Mouse (Mus musculus): ENCODE measurements around the gene Gm20388.

The Gm20388 gene

DNA sequence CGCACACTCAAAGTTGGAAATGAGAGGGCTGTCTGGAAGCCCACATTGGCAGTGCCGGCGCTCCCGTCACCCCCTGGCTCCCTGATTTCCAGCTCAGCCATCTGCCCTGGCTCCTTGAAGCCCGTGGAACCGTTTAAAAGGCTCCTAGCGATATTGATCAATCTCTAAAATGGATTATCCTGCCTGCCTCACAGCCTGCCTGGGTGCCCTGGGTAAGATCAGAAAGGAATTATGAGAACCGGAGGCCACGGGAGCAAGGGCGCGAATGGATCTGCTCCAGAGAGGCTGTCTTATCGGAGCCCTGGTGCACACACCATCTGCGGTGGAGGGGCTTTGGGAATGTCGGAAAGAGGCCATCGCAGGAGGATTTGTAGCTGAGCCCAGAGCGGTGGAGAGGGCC is 561.6 kb downstream of the Gm20388 start:
- DNase-seq (ENCODE audit: extremely low read depth, insufficient read length, low spot score) = no peak

DNA sequence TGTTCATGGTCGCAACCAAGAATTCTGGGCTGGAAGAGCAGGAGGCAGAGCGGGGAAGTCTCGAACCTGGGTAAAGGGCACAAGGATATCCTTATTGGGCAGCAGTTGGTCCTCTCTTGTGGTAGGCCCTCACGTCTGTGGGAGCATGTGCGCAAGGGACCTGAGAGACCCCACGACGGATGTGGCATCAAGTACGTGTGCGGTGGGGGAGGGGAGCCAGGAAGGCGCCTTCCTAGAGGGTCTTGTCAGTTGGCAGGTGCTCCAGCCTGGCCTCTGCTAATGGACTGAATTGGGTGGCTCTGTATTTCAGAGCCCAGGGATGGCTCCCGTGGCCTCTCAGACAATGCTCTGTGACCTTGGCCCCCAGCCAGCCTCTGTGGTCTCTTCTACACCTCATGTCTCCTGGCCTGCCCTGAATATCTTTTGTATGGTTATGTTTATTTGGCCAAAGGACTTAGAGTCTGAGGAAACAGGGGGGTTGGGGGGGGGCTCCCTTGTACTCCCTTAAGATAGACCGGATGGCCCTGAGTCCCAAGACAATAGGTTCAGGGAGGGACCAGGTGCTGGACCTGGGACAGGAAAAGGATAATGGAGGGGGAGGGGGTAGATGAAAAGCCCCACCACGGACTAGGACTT is 563.2 kb downstream of the Gm20388 start:
- no peak for DNase-seq (ENCODE audit: extremely low read depth, insufficient read length, low spot score)

GRCm38 (mm10) chr8:120474496-120475235 is 564.0 kb downstream of the Gm20388 start:
- DNase-seq (ENCODE audit: extremely low read depth, insufficient read length, low spot score) = no peak

DNA sequence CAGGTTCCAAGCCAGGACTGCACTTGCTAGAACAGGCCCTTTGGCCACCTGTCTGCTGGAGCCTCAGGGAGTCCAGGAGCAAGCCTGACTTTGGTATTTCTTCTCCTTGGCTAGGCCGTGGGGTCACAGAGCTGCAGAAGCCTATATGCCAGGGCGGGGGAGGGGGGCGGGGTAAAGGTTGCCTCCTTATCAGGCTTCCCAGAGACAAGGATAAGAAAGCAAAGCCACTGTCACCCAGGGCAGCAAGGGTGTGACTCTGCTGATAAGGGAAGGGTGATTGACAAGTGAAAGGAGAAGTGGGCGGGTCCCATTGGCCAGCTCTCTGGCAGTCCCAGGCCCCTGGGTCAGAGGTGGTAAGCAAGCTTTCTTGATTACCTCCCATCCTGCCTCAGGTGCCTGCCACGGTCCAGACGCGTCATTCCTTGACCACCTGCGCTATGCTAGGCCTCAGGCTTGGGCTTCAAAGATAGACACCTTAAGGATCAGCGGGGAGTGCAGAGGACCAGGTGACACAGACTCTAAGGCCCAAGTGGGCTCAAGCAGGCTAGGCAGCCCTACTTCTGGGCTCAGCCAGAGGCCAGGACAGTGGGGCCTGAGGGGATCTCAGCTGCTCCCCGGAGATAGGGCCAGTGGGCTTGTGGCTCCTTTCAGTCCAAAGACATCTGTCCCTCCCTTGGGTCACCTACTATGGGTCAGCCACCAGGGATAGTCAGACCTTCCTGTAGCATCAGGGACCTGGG is 565.0 kb downstream of the Gm20388 start:
- DNase-seq (ENCODE audit: extremely low read depth, insufficient read length, low spot score) = no peak

- no peak for DNase-seq (ENCODE audit: extremely low read depth, insufficient read length, low spot score)
Observed at GRCm38 (mm10) chr8:120476711-120477575, 566.3 kb downstream of the Gm20388 start.

DNA sequence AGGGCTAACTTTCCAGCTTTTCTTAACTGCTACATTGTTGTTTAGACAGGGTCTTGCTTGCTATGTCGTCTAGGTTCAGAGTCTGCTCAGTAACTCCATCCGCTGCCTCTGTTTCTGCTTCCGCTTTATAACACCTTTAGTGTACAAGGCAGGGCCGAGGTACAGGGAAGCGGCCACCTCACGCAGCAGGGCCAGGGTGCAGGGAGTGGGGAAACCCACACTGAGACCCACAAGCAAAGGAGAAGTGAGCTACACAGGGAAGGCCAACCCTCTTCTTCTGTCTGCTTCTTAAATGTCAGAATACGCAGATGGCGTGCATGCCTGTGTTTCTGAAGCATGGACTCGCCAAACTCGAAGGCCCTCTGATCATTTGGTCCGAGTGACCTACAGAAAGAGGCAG is 568.1 kb downstream of the Gm20388 start:
- no peak for DNase-seq (ENCODE audit: extremely low read depth, insufficient read length, low spot score)

GRCm38 (mm10) chr8:120479691-120480090 is 569.0 kb downstream of the Gm20388 start:
- no peak for DNase-seq (ENCODE audit: extremely low read depth, insufficient read length, low spot score)

GRCm38 (mm10) chr8:120482015-120482689 is 571.5 kb downstream of the Gm20388 start:
- no peak for DNase-seq (ENCODE audit: extremely low read depth, insufficient read length, low spot score)

- DNase-seq (ENCODE audit: extremely low read depth, insufficient read length, low spot score) = no peak
Observed at GRCm38 (mm10) chr8:120484460-120484859, 573.8 kb downstream of the Gm20388 start.

GRCm38 (mm10) chr8:120485116-120485515 is 574.5 kb downstream of the Gm20388 start:
- DNase-seq (ENCODE audit: extremely low read depth, insufficient read length, low spot score) = no peak

DNA sequence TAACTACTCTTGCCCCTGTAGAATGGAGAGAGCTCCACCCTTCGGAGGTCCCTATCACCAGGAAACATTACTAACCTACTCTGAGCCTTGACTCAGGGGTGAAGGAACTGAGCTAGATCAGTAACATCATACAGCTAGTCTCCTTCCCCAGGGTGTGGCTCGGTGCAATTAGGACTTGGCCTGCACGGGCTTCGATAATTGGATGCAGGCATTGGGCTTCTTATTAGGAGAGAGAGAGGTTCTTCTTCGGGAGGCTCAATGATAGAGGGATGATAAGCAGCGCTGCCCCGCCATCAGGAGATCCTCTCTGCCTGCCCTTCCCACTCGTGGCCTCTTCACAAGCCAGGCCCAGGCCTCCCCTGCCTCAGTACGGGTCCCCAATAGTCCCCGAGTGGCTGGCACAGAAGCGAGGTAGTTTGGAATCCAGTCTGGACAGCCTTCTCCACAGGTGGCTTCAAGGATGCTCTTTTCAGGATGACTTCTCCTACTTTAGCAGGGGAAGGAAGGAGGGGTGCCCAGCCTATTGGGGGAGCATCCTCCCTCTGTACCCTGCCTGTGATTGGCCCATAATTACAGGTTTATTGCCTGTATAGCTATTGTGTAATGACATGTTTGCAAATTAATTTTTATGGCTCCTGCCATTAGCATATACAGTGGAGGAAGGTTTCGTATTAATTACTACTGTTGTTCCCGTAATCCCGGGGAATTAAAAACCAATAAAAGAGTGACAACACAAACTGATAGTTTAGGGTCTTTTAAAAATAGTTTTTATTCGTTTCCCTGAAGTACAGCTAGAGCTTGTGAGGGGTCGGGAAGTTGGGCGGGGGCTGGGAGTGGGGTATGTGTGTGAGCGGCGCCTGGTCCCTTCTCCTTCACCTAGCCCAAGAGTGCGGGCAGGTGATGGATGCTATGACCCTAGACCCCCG is 575.2 kb downstream of the Gm20388 start:
- no peak for DNase-seq (ENCODE audit: extremely low read depth, insufficient read length, low spot score)

- DNase-seq (ENCODE audit: extremely low read depth, insufficient read length, low spot score) = no peak
Observed at GRCm38 (mm10) chr8:120486477-120487376, 576.1 kb downstream of the Gm20388 start.

DNA sequence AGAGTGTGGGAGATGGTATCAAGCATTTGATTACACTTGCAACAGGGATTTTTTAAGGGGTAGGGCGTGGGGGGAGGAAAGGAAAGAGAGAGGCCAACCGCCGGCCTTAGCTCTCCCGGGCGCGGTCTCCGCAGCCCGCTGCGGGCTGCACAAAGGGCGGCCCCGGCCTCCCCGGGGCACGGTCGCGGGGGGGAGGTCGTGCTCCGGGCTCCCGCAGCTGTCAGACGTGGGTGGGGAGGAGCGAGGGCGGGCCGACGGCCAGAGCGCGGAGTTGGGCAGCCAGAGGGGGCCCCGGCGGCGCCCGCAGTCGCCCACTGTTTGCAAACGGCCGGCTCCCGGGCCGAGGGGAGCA is 576.7 kb downstream of the Gm20388 start:
- DNase-seq (ENCODE audit: extremely low read depth, insufficient read length, low spot score) = no peak

GRCm38 (mm10) chr8:120487729-120488510 is 577.3 kb downstream of the Gm20388 start:
- no peak for DNase-seq (ENCODE audit: extremely low read depth, insufficient read length, low spot score)

GRCm38 (mm10) chr8:120488636-120489131 is 578.0 kb downstream of the Gm20388 start:
- DNase-seq (ENCODE audit: extremely low read depth, insufficient read length, low spot score) = no peak

DNA sequence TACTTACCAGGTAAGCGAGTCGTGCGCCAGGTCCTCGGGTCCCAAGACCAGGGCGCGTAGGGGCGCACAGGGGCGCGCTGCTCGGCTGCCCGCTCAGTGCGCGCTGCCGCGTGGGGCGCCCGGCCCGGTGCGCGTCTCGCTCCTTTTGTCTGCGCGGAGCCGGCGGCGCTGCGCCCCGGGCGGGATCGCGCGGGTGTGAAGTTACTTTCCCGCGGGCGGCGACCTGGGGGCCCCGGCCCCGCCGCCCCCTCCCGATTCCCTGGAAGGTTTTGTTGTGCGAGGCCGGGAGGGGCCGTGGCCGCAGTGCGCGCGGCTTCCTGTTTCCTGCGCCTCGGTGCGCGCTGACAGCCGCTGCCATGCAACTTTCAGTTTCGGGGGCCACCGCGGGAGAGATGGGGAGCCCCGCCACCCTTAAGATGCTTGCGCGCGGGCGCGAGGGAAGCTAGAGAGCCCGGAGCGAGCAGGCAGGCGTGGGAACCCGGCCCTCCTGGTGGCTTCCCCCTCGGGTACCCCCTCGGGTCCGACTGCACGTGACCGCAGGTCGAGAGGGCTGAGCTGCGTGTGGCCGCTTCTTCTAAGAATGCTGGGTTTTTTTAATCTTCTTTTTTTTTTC is 578.6 kb downstream of the Gm20388 start:
- no peak for DNase-seq (ENCODE audit: extremely low read depth, insufficient read length, low spot score)

DNA sequence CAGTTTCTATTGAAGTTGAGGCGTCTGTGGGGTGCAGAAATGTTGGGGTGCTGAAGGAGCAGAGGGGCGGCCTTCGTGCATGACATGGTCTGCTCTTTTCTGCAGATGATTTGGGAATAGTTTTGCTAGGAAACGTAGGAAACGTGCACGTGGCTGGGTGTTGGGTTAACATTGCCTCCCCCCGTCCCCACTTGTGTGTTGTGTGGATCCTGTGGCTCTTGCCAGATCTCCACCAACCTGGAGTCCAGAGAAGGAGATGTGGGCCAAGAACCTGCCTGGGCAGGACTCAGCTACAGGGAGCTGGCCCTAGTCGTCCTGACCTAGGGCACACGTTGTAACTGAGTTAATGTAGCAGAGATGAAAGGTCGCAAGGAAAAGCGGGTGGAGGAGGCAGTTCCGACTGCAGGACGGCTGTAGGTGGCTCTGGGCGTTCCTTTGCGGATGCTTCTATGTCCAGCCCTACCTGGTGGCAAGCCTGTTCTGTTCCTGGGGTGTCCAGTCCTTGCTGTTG is 579.2 kb downstream of the Gm20388 start:
- DNase-seq (ENCODE audit: extremely low read depth, insufficient read length, low spot score) = no peak

All from 3134 (cell line).